Mouse (Mus musculus): ENCODE data around the gene Tmbim6. TPM values are rescaled to one million over a fixed set of nuclear protein-coding genes. Genes with fewer than 3 reads are reported as not detected.
"Not testable (repeated sequence)": the region's sequence is repeated elsewhere in the genome, so short reads cannot be mapped to it uniquely, and the experiment has no call there.

Gene Tmbim6
- polyA plus RNA-seq, 1 experiment from 2014 or later = 346 TPM

DNA sequence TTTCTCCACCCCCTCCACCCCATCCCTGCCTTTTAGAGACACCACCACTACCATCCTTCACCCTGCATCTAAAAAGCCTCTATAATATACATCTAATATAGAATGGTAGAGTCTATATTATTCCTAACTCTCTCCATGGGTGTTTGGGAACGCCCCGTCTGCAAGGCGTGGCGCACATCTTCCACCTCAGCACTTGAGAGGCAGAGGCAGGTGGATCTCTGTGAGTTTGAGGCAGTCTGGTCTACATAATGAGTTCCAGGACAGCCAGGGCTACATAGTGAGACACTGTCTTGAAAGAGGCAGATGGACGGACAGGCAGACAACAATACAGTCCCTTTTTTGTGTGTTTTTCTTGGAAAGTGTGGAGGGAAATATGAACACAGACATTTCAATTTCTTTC is 17.6 kb upstream of the Tmbim6 start:
- no peak for ATAC-seq
- 89% methylated on average over 5 of the region's 5 CpGs for WGBS

GRCm38 (mm10) chr15:99375581-99375980 is 17.1 kb upstream of the Tmbim6 start:
- H3K9ac ChIP-seq (ENCODE audit: low read depth, low read length) = no peak overlapping the region
- H3K27ac ChIP-seq (ENCODE audit: low read depth, low read length) = no peak overlapping the region
- H3K4me2 ChIP-seq (ENCODE audit: low read length) = no peak overlapping the region
- no peaks in the 10 kb centered on the region for H3K36me3 ChIP-seq (ENCODE audit: control insufficient read depth, insufficient read depth, low read length)
- ATAC-seq = no peak
- H3K4me3 ChIP-seq (ENCODE audit: low read length) = no peak overlapping the region
- H3K27me3 ChIP-seq (replicated peaks; ENCODE audit: control insufficient read depth, insufficient read depth, low read length) = no peaks in the 10 kb centered on the region
- H3K9me3 ChIP-seq (ENCODE audit: control insufficient read depth, low read length) = no peaks in the 10 kb centered on the region
- peaks cover 1% of the 10 kb centered on the region; the same call in 1 of the 2 replicates for H3K4me1 ChIP-seq (ENCODE audit: control insufficient read depth, insufficient read depth, low read depth, low read length)
- WGBS = 87% methylated on average over 3 of the region's 3 CpGs

More for the DNA sequence above, 17.6 kb upstream of the Tmbim6 start:
- Histone ChIP-seq H3K9ac (ENCODE audit: low read depth, low read length) (no peak overlapping the region), H3K4me1 (ENCODE audit: control insufficient read depth, insufficient read depth, low read depth, low read length) (peaks cover 3% of the 10 kb centered on the region; the same call in 1 of the 2 replicates), H3K9me3 (ENCODE audit: control insufficient read depth, low read length) (no peaks in the 10 kb centered on the region), H3K36me3 (ENCODE audit: control insufficient read depth, insufficient read depth, low read length) (no peaks in the 10 kb centered on the region), H3K4me2 (ENCODE audit: low read length) (no peak overlapping the region), H3K27ac (ENCODE audit: low read depth, low read length) (no peak overlapping the region), H3K4me3 (ENCODE audit: low read length) (no peak overlapping the region), H3K27me3 (replicated peaks; ENCODE audit: control insufficient read depth, insufficient read depth, low read length) (no peaks in the 10 kb centered on the region)

DNA sequence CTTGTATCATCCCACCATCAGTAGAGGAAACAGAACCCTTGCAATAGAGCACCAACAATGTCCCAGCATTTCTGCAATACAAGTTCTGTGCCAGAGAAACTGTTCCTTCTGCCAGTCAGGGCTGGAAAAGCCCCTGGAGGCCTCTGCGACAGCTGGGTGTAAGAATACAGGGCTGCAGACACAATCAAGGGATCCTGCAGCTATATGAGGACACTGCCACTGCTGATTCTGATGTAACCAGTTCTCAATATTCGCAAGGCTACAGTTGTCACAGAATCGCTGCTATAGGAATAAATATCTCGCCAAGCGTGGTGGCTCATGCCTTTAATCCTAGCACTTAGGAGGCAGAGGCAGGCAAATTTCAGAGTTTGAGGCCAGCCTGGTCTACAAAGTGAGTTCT is 16.4 kb upstream of the Tmbim6 start:
- no peak for ATAC-seq
- Histone ChIP-seq H3K9ac (ENCODE audit: low read depth, low read length) (no peak overlapping the region), H3K27me3 (replicated peaks; ENCODE audit: control insufficient read depth, insufficient read depth, low read length) (no peaks in the 10 kb centered on the region), H3K4me3 (ENCODE audit: low read length) (no peak overlapping the region), H3K9me3 (ENCODE audit: control insufficient read depth, low read length) (no peaks in the 10 kb centered on the region), H3K4me1 (ENCODE audit: control insufficient read depth, insufficient read depth, low read depth, low read length) (no peaks in the 10 kb centered on the region), H3K27ac (ENCODE audit: low read depth, low read length) (no peak overlapping the region), H3K4me2 (ENCODE audit: low read length) (no peak overlapping the region), H3K36me3 (ENCODE audit: control insufficient read depth, insufficient read depth, low read length) (no peaks in the 10 kb centered on the region)
- WGBS = 88% methylated on average over 5 of the region's 5 CpGs

GRCm38 (mm10) chr15:99382893-99383292 is 9.8 kb upstream of the Tmbim6 start:
- ATAC-seq = no peak
- H3K27me3 ChIP-seq (replicated peaks; ENCODE audit: control insufficient read depth, insufficient read depth, low read length) = no peaks in the 10 kb centered on the region
- no peak overlapping the region for H3K9ac ChIP-seq (ENCODE audit: low read depth, low read length)
- H3K4me3 ChIP-seq (ENCODE audit: low read length) = no peak overlapping the region
- H3K9me3 ChIP-seq (ENCODE audit: control insufficient read depth, low read length) = no peaks in the 10 kb centered on the region
- H3K27ac ChIP-seq (ENCODE audit: low read depth, low read length) = no peak overlapping the region
- H3K4me2 ChIP-seq (ENCODE audit: low read length) = no peak overlapping the region
- H3K36me3 ChIP-seq (ENCODE audit: control insufficient read depth, insufficient read depth, low read length) = no peaks in the 10 kb centered on the region
- H3K4me1 ChIP-seq (ENCODE audit: control insufficient read depth, insufficient read depth, low read depth, low read length) = no peaks in the 10 kb centered on the region

GRCm38 (mm10) chr15:99384071-99384470 is 8.6 kb upstream of the Tmbim6 start:
- no peaks in the 10 kb centered on the region for H3K36me3 ChIP-seq (ENCODE audit: control insufficient read depth, insufficient read depth, low read length)
- H3K4me2 ChIP-seq (ENCODE audit: low read length) = no peak overlapping the region
- H3K27me3 ChIP-seq (replicated peaks; ENCODE audit: control insufficient read depth, insufficient read depth, low read length) = no peaks in the 10 kb centered on the region
- no peak overlapping the region for H3K27ac ChIP-seq (ENCODE audit: low read depth, low read length)
- WGBS = 83% methylated on average over 6 of the region's 6 CpGs
- H3K4me3 ChIP-seq (ENCODE audit: low read length) = no peak overlapping the region
- ATAC-seq = no peak
- no peaks in the 10 kb centered on the region for H3K9me3 ChIP-seq (ENCODE audit: control insufficient read depth, low read length)
- no peaks in the 10 kb centered on the region for H3K4me1 ChIP-seq (ENCODE audit: control insufficient read depth, insufficient read depth, low read depth, low read length)
- H3K9ac ChIP-seq (ENCODE audit: low read depth, low read length) = no peak overlapping the region

GRCm38 (mm10) chr15:99386110-99386509 is 6.6 kb upstream of the Tmbim6 start:
- not testable (repeated sequence) for ATAC-seq; H3K4me1 ChIP-seq (ENCODE audit: control insufficient read depth, insufficient read depth, low read depth, low read length); H3K27ac ChIP-seq (ENCODE audit: low read depth, low read length); H3K36me3 ChIP-seq (ENCODE audit: control insufficient read depth, insufficient read depth, low read length); H3K9me3 ChIP-seq (ENCODE audit: control insufficient read depth, low read length); H3K4me2 ChIP-seq (ENCODE audit: low read length); H3K27me3 ChIP-seq (replicated peaks; ENCODE audit: control insufficient read depth, insufficient read depth, low read length); H3K4me3 ChIP-seq (ENCODE audit: low read length); H3K9ac ChIP-seq (ENCODE audit: low read depth, low read length)
- 75% methylated on average over 3 of the region's 3 CpGs for WGBS

GRCm38 (mm10) chr15:99386796-99387195 is 5.9 kb upstream of the Tmbim6 start:
- Histone ChIP-seq H3K27me3 (replicated peaks; ENCODE audit: control insufficient read depth, insufficient read depth, low read length) (no peaks in the 10 kb centered on the region), H3K4me2 (ENCODE audit: low read length) (no peak overlapping the region), H3K36me3 (ENCODE audit: control insufficient read depth, insufficient read depth, low read length) (no peaks in the 10 kb centered on the region), H3K4me1 (ENCODE audit: control insufficient read depth, insufficient read depth, low read depth, low read length) (no peaks in the 10 kb centered on the region), H3K27ac (ENCODE audit: low read depth, low read length) (no peak overlapping the region), H3K9ac (ENCODE audit: low read depth, low read length) (no peak overlapping the region), H3K9me3 (ENCODE audit: control insufficient read depth, low read length) (no peaks in the 10 kb centered on the region), H3K4me3 (ENCODE audit: low read length) (no peak overlapping the region)
- 76% methylated on average over 3 of the region's 3 CpGs for WGBS
- no peak for ATAC-seq

DNA sequence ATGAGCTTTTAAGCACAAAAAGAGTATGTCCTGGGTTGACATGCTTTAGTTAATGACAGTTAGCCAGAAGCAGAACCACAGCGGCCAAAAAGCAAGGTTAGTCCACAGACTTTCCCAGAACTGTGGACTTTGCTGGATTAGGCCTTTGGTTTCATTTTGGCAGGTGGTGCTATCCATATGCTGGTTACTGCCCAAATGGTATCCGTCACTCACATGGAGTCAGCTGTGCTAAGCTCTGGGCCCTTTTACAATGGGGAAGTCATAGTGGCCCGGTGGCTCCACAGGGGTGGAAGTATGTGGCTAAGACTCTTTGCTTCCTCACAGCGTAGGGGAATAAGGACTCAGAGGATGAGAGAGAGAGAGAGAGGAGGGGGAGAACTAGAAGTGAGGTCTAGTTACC is 4.7 kb upstream of the Tmbim6 start:
- Histone ChIP-seq H3K9me3 (ENCODE audit: control insufficient read depth, low read length) (no peaks in the 10 kb centered on the region), H3K36me3 (ENCODE audit: control insufficient read depth, insufficient read depth, low read length) (no peaks in the 10 kb centered on the region), H3K4me3 (ENCODE audit: low read length) (no peak overlapping the region), H3K9ac (ENCODE audit: low read depth, low read length) (no peak overlapping the region), H3K4me2 (ENCODE audit: low read length) (no peak overlapping the region), H3K27me3 (replicated peaks; ENCODE audit: control insufficient read depth, insufficient read depth, low read length) (no peaks in the 10 kb centered on the region), H3K4me1 (ENCODE audit: control insufficient read depth, insufficient read depth, low read depth, low read length) (peaks cover 3% of the 10 kb centered on the region), H3K27ac (ENCODE audit: low read depth, low read length) (no peak overlapping the region)
- WGBS = 62% methylated on average over 4 of the region's 4 CpGs
- ATAC-seq = no peak

DNA sequence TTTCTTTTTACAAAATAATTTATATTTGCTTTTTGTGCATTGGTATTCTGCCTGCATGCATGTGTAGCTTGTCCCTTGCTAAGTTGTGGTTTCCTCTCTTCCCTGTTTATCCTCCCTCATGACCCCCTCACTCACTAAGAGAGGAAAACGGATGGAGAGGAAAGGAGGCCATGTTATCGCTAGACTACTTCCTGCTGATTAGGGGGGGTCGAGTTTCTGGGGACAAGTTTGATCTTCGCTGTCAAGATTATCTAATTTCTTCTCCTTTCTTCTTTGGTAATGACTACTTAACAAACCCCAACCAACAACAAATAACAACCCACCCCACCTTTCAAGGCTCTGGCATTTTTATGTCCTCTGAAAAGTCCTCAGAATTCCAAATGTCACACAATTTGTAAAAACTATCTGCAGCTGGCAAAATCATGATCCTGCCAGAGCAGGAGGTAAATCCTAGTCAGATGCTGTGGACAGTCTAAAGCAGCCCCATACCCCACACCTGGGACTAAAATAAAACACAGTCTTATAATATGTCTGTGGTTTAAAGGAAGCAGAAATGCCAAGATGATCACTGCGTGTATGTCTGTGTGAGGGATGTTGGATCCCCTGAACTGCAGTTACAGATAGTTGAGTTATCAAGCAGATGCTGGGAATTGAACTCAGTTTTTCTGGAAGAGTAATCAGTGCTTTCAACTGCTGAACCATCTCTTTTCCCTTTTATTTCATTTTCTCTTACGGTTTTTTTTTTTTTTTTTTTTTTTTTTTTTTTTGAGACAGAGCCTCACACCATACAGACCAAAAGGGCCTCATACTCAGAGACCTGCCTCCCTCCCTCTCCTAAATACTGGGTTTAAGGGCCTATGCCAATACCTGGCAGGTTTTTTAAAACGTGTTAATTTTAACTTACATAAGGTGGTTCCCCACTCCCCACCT is 1.9 kb upstream of the Tmbim6 start:
- Histone ChIP-seq H3K4me2 (ENCODE audit: low read length) (no peak overlapping the region), H3K4me1 (ENCODE audit: control insufficient read depth, insufficient read depth, low read depth, low read length) (peaks cover 23% of the 10 kb centered on the region), H3K4me3 (ENCODE audit: low read length) (no peak overlapping the region), H3K27me3 (replicated peaks; ENCODE audit: control insufficient read depth, insufficient read depth, low read length) (no peaks in the 10 kb centered on the region), H3K27ac (ENCODE audit: low read depth, low read length) (no peak overlapping the region), H3K36me3 (ENCODE audit: control insufficient read depth, insufficient read depth, low read length) (no peaks in the 10 kb centered on the region), H3K9me3 (ENCODE audit: control insufficient read depth, low read length) (no peaks in the 10 kb centered on the region), H3K9ac (ENCODE audit: low read depth, low read length) (no peak overlapping the region)
- WGBS = 66% methylated on average over 7 of the region's 7 CpGs
- no peak for ATAC-seq

Measured in hindbrain, embryonic 16.5 days (tissue).